Mouse (Mus musculus): ENCODE measurements around the gene Col27a1.

- TF ChIP-seq CTCF (IDR thresholded peaks at IDR 0.05; ENCODE audit: borderline replicate concordance, control insufficient read depth, extremely low read depth, insufficient read depth, low read length, poor library complexity) (no peak), POLR2A (IDR thresholded peaks at IDR 0.05; ENCODE audit: control insufficient read depth, extremely low read depth, insufficient read depth, low read length, poor library complexity) (no peak)
Observed at GRCm38 (mm10) chr4:63316076-63316746, 102.4 kb downstream of the Col27a1 start.
